Mouse (Mus musculus): ENCODE measurements around the gene Snx5.

The Snx5 gene

DNA sequence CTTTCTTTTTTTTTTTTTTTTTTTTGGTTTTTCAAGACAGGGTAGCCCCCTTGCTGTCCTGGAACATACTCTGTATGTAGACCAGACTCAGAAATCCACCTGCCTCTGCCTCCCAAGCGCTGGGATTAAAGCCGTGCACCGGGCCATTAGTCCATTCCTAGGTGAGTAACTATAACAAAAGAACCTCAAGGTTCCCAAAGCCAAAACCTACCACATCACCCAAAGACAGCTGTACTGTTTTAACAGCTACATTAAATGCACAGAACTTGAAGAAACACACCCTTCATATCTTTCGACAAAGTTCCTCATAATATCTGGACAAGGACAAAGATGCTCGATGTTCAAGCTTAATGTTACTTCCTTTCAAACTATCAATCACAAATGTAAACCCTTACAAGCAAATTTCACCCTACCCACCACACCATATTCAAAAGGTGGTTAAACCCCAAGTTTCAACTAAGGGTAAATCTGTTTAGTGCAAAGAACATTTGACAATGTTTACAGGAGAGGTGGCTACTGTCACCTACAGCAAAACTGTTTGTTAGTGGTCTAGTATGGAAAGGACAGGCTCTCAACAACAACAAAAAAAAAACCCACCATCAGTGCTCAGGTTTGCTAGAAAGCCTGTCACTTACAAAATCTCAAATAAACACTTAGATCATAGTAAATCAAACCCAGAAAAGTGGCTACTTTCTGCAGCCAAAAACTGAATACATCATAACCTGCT is 3.5 kb downstream of the Snx5 start:
- DNase-seq, result no peak

DNA sequence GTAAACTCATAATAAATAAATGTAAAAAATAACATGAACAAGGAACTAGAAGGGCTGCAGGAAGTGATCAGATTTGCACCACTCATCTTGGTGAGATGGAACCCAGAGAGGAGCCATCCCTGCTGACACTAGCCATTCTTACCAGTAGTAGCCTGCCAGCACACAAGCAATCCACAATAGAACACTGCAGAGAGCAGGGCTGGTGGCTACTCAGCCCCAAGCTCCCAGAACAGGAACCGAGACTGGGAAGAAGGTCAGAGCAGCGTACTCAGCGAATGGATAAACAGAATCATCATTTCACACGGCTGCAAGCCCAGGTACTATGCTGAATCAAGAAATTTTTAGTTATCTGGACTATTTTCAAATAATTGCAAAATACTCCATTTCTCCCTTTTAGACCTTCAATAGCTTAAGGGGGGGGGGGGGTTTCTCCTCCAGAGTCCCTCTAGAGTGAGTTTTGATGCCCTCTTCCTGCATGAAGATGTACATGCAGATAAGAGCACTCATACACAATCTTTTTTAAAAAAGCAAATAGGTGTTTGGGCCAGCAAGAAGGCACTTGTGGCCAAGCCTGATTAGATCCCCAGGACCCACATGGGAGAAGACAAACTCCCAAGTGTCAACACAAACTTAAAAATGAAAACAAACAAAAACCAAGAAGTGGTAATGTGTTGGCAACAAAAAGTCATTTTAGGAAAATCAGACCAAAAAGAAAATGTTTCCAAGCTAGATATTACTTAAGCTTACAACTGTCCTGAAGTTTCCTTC is 4.6 kb downstream of the Snx5 start:
- DNase-seq, result no peak

DNA sequence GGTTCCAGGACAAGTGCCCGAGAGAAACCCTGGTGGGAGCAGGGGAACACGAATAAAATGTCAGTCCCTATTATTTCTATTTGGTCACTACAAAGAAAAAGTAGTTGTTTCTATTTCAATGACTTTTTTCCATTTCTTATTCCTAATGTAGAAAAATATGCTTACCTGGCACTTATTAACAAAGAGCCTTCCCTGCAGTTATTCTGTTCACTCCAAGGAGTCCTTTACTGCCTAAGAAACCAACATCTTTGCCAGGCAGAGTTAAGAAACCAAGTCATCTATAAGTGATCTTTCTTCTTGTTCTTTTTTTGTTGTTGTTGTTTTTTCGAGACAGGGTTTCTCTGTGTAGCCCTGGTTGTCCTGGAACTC is 5.6 kb downstream of the Snx5 start:
- DNase-seq, result no peak

DNA sequence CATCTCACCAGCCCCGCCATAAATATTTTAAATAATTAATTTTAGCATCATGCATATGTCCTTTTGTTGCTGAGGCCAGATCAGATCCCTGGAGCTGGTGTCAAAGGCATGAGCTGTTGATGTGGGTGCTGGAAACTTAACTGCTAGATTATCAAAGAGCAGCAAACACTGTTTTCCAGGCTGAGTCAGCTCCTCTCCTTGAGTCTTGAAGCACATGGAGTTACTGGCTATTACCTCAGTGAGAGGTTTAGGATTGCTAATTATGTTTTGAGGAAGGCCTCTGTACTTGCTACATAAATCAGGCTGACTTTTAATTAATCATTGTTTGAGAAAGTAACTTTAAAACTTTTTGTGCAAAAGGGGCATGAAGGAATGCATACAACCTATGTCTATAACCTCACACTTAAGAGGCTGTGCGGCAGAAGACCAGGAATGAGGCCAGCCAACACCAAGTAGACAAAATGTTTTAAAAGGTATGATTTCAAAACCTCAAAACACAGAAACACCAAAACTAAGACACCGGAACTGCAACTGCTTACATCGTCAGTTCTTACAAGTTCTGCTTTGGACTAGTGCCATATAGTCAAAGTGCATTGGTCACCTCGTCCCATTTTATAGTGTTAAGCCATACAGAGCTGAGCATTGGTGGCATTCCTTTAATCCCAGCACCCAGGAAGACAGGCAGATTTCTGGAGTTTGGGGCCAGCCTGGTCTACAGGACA is 6.1 kb downstream of the Snx5 start:
- no peak for DNase-seq

DNA sequence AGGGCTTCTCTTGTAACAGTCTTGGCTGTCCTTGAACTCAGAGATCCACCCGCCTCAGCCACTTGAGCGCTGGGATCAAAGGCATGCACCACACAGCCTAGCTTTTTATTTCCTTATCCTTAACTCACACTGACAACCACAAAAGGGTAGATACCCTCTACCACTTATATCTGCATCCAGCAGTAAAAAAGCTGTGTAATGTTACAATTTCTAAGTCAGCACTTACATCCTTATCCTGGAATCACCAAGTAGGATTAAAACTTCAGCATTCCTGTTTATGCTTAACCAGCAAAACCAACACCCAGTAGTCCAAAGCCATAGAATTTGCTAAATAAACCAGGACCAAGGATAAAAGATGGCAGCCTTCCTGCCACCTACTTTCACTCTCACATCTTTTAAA is 7.9 kb downstream of the Snx5 start:
- no peak for DNase-seq

DNA sequence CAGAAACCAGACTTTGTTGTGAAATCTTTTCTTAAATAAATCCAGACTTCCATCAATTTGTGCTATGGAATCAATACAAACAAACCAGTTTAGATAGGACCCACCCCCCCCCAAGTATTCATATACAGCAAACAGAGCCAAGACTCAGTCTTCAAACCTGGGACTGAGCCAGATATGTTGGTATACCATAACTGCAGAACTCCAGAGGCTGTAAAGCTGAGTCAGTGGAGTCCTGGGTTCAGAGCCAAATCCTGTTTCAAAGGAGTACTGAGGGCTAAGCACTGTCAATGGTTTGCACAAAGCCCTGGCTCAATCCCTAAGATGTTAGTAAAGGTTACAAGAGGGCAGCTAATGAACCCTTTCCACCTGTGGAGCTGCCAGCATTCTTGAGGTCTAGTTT is 20.6 kb downstream of the Snx5 start:
- DNase-seq, result no peak

DNA sequence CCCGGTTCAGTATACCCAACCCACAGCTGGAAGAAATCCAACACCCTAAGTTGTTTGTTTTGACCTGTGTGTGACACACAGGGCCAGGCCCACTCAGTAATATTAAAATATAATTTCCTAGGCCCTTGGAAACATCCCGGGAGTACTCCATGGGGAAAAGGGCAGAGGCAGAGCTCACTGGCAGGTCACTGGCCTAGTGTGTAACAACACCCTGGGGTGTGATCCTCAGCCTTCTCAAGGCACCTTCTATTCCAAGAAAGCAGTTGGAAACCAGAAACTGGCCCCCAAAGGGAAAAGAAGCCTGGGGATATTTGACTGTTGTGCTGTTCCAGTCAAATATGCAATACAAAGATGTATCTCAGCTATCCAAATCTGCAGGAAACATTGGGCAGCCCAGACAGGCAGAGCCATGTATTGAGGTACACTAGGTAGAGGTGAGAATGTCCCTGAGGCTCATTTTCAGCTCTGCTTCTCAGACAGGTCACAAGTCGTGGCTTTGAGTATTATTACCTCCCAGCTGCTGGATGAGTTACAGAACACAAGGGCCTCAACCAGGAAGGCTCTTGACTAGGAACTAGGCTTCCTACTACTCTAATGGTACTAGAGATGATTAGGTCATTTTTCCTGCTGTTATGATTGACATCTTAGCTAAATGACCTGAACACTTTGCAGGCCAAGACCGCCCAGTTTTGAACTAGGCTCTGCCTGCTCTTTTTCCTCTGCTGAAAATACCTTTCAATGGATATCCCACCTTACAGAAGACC is 21.9 kb downstream of the Snx5 start:
- no peak for DNase-seq

DNA sequence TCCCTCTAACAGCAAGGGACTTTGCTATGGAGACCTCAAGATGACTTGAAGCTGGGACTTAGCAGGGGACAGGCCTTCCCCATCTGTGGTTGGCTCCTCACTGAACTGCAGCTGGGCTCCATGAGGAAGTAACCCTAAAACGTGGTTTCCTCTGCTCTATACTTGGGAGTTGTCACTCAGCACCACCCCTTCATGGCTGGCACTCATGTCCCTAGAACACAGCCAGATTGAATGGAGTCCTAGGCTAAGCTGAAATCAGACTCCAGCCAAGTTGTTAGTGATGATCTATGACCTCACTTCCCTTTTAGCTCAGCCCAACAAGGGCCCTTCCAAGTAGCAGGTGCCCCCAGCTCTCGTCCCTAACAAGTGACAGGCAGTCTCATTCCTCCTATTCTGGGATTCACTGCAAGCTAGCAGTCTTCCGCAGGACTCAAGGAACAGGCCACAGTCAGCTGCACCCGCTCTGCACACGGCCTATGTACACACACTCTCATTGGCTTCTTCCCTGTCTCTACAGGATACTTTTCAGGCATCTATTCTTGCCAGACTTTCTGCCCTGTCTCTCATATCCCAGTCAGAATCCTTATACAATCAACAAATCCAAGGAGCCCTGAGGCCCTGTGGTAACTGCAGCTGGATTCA is 23.2 kb downstream of the Snx5 start:
- no peak for DNase-seq

DNA sequence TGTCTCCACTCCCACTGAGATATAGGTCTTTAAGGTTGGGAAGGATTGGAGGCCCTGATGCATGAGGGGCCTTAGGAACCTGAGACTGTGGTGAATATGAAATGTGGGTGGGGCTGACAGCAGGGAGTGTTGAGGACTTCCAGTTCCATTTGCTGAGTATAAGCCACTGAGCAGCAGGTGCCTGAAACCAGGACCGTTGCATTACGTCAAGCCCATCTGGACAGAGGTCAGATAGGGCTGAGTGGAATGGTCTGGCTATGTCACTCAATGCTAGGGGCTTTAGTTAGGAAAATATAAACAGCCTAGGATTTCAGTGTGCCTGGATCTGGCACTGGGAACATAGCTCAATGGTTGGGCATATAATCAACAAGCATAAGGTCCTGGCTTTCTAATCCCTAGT is 24.4 kb downstream of the Snx5 start:
- no peak for DNase-seq

DNA sequence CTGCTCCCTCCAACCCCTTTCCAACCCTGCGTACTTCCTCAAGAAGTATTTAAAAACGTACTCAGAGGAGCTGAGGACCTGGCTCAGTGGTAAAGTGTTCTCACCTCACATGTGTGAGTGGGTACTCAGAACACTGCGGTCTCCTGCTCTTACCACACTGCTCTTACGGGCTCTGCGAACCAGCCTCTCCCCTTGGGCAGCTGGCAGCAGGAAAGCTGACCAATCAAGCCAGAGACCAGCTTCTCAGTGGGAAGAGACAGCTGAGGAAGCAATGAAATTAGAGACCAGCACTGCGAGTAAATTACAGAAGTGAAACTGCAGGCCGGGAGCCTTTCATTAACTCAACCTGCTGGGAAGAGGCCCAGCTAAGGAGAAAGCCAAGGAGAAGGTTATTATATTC is 25.2 kb downstream of the Snx5 start:
- DNase-seq, result no peak

DNA sequence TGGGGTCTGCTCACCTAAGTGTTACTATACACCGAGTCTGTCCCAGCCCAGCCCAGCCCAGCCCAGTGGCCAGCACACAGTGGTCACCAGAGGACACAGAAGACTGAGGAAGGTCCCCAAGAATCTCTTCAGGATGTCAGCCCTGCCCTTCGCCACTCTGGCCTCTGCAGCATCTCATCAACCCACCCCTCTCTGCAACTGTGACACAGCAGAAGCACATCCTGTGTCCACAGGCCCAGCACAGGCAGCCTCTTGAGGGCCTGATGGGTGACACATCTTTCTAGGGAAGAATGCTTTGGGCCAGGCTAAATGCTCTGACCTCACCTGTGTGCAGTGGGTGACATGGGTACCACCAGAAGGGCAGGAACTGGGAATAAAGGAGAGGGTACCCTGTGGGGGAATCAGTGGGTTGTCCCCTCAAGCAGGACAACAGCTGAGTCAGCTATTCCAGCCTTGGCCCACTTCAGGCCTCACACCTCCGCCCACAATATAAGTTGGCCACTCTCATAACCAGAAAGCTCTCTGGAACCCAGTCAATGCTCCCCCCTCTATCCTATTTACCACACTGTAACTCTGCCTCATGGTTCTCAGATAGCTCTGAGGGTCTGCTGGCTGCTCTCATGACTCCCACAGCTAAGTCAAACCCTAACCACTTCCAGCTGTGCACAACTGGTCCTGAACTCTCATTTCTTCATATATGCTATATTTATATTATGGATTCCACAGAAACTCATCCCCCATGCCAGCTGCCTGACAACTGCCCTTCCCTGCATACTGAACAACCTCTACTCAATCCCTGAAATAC is 30.4 kb downstream of the Snx5 start:
- DNase-seq, result no peak

DNA sequence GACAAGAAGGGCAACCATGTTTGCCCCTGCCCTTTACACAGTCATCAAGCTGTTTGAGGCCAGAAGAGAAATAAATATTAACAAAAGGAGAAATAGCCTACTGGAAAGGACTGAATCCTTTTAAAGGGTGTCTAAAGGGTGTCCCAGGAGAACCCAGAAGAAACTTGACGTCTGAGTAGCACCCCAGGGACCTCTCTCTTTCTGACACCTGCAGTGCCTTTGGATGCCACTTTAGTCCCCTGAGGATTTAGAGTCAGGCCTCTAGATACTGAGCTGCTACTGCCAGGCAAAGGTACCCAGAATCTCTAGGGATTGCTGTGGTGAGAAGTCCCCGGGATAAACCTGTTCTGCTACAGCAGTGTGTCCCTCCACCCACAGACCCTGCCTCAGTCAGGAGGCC is 31.4 kb downstream of the Snx5 start:
- DNase-seq, result no peak

DNA sequence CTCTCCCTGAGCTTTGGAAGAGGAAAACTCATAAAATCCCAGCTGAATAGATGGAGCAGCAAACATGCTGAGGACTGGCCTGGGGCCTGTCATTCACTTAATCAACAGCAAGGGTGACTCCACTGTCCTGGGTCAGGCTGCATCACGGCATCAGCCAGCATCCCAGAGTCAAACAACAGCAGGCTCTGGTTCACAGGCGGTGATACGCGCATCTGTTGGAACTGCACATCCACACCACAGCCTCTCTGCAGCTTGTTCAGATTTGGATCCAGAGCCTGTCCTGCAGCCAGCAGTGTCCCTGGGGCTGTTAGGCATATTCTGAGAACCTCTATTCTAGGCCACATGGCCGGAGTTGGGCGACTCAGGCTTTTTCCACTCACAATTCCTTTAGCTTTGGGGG is 32.4 kb downstream of the Snx5 start:
- DNase-seq, result no peak

DNA sequence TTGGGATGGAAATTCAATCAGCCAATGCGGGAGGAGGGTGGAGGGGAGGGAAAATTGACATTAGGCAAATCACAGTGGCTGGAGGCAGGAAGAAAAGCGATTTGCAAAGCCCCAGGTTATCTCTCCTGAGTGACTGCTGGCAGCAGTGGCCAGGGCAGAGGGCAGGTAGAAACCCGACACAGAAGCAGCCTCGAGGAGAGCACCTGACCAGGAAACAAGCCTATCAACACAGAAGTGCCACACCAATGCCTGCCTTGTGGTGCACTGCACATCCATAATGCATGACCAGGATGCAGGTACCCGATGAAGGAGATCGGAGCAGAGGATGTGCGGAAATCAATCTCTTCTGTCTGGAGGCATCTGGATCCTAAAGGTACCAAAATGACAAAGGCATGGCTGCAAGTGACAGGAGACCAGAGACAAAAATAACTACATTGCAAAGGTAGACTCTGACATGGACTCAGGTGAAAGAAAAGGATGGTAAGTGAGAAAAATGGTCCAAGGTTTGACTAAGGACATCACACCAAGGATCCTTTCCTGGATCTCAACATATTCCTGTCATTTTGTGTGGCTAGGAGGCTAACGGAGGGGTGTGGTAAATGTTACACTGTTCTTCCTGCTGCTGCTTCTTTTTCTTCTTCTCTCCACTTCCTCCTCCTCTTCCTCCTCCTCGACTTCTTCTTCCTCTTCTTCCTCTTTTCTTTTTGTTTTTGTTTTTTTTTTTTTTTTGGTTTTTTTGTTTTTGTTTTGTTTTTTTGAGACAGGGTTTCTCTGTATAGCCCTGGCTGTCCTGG is 33.7 kb downstream of the Snx5 start:
- no peak for DNase-seq

DNA sequence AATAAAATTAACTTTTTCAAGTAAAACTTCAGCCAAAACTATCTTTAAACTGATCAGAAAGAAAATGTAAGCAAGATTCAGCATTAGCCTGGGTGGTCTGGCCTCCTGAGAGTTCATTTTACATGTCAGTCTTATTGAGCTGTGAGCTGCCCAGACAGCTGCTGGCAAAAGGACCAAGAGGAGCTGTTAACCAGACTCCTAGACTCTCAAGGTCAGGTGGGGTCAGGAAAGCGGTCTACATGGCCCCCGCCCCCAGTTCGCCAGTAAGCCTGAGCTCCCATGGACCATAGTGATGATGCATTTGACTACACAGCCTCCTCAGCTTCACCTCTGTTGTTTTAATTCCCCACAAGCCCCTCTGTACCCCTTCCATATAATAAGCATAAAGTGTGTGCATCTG is 34.9 kb downstream of the Snx5 start:
- DNase-seq, result no peak

DNA sequence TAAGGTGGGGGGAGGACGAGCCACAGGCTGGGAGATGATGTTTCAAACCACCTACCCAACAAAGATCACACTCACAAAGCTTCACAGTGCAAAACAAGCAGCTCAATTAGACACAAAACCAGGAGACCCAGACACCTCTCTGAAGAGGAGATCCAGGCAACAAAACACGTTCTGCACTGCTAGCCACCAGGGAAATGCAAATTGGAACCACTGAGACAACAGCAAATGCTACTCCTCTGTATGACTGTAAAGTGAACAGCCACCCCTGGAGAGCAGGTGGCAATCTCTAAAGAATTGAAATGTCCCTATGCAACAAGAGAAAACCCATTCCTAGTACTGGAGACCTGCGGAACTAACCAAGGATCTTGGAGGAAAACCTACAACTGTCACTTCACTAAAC is 37.2 kb downstream of the Snx5 start:
- no peak for DNase-seq

DNA sequence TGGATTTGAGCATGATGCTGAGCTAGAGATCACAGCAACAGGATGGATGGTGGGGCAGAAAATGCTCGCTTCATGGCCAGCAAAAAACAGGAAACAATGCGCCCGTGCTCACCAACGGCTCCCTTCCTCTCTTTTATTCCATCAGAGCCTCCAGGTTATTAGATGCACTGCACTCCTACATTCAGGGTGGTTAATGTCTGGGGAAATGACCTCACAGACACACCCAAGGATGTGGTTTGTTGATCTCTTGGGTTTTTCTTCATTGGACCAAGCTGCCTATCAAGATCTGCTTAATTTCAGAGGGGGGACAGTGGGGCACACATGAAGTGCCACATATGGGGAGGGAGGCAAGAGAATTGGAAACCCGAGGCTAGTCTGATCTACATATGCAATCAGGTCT is 39.6 kb downstream of the Snx5 start:
- no peak for DNase-seq

DNA sequence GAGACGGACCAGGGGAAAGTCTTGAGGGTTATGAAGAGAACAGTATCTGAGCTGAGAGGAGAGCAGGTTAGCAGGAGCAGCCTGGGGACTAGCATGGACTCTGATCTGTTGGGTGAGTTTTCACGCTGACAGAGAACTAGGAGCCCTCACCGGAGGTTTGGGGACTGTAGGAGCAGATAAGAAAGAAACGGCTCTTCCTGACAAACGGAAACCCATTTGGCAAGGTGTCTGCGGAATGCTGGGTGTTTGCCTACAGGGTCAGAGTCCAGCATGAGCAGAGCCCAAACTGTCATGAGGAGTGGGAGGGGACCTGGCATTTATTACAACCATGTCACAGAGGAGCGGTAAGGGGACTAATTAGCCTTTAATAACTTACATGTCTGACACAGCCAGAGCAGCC is 40.2 kb downstream of the Snx5 start:
- DNase-seq, result no peak

DNA sequence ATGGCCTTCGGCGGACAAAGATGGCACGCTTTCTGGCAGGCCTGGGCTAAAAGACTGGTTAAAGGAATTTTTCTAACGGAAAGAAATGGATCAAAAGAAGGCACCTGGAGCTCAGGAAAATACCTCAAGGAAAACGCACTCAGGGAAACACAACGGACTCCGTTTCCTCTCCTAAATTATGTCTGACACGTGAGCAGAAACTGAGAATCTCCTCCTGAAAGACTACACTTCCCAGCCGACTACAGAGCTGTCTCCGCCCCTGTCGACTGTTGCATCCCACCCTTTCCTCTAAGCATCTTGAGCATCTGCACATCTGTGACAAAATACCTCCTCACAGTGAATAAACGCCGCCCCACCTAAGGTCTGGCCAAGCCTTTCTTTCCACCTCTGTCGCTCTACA is 41.1 kb downstream of the Snx5 start:
- no peak for DNase-seq

DNA sequence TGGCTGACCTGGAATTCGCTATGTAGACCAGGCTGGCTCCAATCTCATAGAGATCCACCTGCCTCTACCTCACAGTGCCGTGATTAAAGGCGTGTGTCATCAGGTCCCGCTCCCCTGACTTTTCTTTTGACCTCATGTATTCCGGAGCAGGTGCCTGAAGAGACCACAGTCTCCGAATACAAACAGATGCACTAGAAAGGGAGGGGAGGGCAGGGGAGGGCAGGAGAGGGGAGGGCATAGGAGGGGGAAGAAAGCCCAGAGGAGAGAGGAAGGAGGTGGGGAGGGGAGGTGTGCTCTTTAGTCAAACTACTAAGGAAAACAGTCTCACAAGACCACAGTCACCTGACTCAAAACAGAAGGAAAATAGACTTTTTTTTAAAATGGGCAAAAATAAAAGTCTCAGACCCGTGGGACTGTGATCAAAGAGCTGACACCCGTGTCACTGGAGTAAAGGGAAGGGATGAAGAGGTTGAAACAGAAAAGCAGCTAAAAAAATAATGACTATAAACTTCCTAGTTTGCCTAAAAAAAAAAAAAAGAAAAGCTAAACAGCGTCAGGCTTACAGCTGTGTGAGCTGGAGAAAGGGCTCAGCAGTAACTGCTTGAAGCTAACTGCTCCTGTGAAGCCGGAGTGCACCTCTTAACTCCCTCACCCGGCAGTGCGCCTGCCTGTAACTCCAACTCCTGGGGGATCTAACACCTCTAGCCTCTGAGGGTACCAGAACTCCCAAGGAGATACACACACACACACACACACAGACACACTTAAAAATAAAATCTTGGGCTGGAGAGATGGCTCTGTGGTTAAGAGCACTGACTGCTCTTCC is 42.0 kb downstream of the Snx5 start:
- DNase-seq, result no peak

Data from cerebellum, postnatal 14 days (tissue).